Mouse (Mus musculus): ENCODE data around the gene Akt3. TPM values are rescaled to one million over a fixed set of nuclear protein-coding genes. Genes with fewer than 3 reads are reported as not detected.

The Akt3 gene
- total RNA-seq, 1 experiment, result 8.4 TPM

DNA sequence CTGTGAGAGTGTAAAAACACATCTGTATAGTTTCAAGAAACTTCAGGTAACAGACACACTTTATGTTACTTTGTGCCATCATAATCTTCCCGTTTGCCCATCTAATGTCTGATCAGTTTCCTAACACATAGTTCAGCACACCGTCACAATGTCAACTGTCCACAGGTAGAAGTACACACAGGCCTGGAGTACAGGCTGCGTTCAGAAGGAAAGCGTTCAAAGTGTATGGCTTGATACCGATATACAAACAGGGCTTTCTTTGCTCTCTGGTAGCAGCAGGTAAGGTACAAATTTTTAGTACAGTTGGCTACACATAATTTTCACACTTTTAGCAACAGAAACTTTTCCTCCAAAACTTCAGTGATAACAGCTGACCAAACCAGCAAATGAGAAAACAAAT, 238.3 kb downstream of the Akt3 start:
- Histone ChIP-seq H3K9me3 (ENCODE audit: control insufficient read depth, insufficient read depth, low read depth, low read length) (no peaks in the 10 kb centered on the region), H3K9ac (ENCODE audit: insufficient read depth, low read depth, low read length, poor library complexity, severe bottlenecking) (no peak overlapping the region), H3K36me3 (ENCODE audit: control insufficient read depth, insufficient read depth, low read length, poor library complexity, severe bottlenecking) (no peaks in the 10 kb centered on the region), H3K4me3 (ENCODE audit: insufficient read depth in 1 of 2, low read depth in 1 of 2, low read length in 2 of 2, poor library complexity in 1 of 2, severe bottlenecking in 1 of 2) (no peak overlapping the region), H3K4me1 (ENCODE audit: control insufficient read depth in 2 of 2, insufficient read depth in 2 of 2, low read length in 2 of 2, poor library complexity in 1 of 2) (no peaks in the 10 kb centered on the region), H3K27ac (ENCODE audit: insufficient read depth, low read depth, low read length, poor library complexity, severe bottlenecking) (no peak overlapping the region)
- TF ChIP-seq CHD2 (IDR thresholded peaks at IDR 0.05; ENCODE audit: low read depth, low read length) (no peak), MAFK (IDR thresholded peaks at IDR 0.05; ENCODE audit: insufficient read depth, low read depth, low read length) (no peak), ZC3H11A (IDR thresholded peaks at IDR 0.05; ENCODE audit: borderline replicate concordance, low read depth, low read length) (no peak), HCFC1 (IDR thresholded peaks at IDR 0.05; ENCODE audit: borderline replicate concordance, insufficient read depth, low read length) (no peak)
- in situ Hi-C loops (cut with MboI; ENCODE audit: low sequenced_read_pairs in 2 of 2, unreplicated experiment in 2 of 2), result no loop called here
- no peak for DNase-seq (ENCODE audit: low read depth, low spot score)

DNA sequence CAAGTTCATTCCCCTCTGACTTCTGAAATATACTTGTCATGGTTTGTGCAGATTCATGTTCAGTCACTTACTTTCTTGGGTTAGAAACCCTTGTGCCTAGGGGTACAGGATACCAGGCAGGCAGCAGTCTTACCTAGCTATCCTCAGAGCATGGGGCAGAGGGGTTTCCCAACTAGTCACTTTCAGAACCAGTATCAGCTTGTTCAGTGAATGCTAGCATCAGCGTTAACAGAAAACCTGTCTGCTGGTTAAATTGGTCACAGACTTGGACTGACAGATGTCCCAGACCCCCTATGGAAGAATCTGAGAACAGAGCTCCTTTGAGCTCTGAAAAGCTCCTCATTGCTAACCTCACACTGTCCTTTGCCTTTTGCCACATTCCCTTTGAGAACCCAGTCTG, 239.3 kb downstream of the Akt3 start:
- no peak for DNase-seq (ENCODE audit: low read depth, low spot score)
- Histone ChIP-seq H3K36me3 (ENCODE audit: control insufficient read depth, insufficient read depth, low read length, poor library complexity, severe bottlenecking) (no peaks in the 10 kb centered on the region), H3K27ac (ENCODE audit: insufficient read depth, low read depth, low read length, poor library complexity, severe bottlenecking) (no peak overlapping the region), H3K9ac (ENCODE audit: insufficient read depth, low read depth, low read length, poor library complexity, severe bottlenecking) (no peak overlapping the region), H3K9me3 (ENCODE audit: control insufficient read depth, insufficient read depth, low read depth, low read length) (no peaks in the 10 kb centered on the region), H3K4me3 (ENCODE audit: insufficient read depth in 1 of 2, low read depth in 1 of 2, low read length in 2 of 2, poor library complexity in 1 of 2, severe bottlenecking in 1 of 2) (no peak overlapping the region), H3K4me1 (ENCODE audit: control insufficient read depth in 2 of 2, insufficient read depth in 2 of 2, low read length in 2 of 2, poor library complexity in 1 of 2) (no peaks in the 10 kb centered on the region)
- in situ Hi-C loops (cut with MboI; ENCODE audit: low sequenced_read_pairs in 2 of 2, unreplicated experiment in 2 of 2), result no loop called here
- TF ChIP-seq CHD2 (IDR thresholded peaks at IDR 0.05; ENCODE audit: low read depth, low read length) (no peak), ZNF384 (IDR thresholded peaks at IDR 0.05; ENCODE audit: low read depth, low read length) (no peak), ZC3H11A (IDR thresholded peaks at IDR 0.05; ENCODE audit: borderline replicate concordance, low read depth, low read length) (no peak), HCFC1 (IDR thresholded peaks at IDR 0.05; ENCODE audit: borderline replicate concordance, insufficient read depth, low read length) (no peak), MAFK (IDR thresholded peaks at IDR 0.05; ENCODE audit: insufficient read depth, low read depth, low read length) (no peak)

DNA sequence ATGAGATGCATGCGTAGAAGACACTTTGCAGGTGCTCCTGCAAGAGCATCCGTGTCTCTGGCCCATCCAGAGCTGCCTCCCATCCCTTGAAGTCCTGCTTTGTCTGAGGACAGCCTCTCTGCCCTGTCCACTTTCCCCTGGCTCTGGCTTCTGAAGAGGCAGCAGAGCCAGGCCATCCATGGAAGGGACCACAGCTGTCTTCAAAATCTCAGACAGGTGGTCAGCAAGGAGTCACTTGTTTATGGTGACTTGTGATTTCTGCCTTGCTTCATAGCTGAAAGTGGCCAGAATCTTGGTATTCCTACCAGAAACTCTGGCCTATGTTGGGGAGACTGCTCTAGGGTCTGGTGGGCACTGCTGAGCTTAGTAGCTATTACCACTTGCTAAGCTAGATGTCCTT, 241.3 kb downstream of the Akt3 start:
- Histone ChIP-seq H3K9me3 (ENCODE audit: control insufficient read depth, insufficient read depth, low read depth, low read length) (no peaks in the 10 kb centered on the region), H3K9ac (ENCODE audit: insufficient read depth, low read depth, low read length, poor library complexity, severe bottlenecking) (no peak overlapping the region), H3K27ac (ENCODE audit: insufficient read depth, low read depth, low read length, poor library complexity, severe bottlenecking) (no peak overlapping the region), H3K4me3 (ENCODE audit: insufficient read depth in 1 of 2, low read depth in 1 of 2, low read length in 2 of 2, poor library complexity in 1 of 2, severe bottlenecking in 1 of 2) (no peak overlapping the region), H3K4me1 (ENCODE audit: control insufficient read depth in 2 of 2, insufficient read depth in 2 of 2, low read length in 2 of 2, poor library complexity in 1 of 2) (no peaks in the 10 kb centered on the region), H3K36me3 (ENCODE audit: control insufficient read depth, insufficient read depth, low read length, poor library complexity, severe bottlenecking) (no peaks in the 10 kb centered on the region)
- DNase-seq (ENCODE audit: low read depth, low spot score), result no peak
- in situ Hi-C loops (cut with MboI; ENCODE audit: low sequenced_read_pairs in 2 of 2, unreplicated experiment in 2 of 2), result no loop called here
- TF ChIP-seq HCFC1 (IDR thresholded peaks at IDR 0.05; ENCODE audit: borderline replicate concordance, insufficient read depth, low read length), result no peak
- TF ChIP-seq CHD2 (IDR thresholded peaks at IDR 0.05; ENCODE audit: low read depth, low read length), result no peak
- TF ChIP-seq ZNF384 (IDR thresholded peaks at IDR 0.05; ENCODE audit: low read depth, low read length), result no peak
- TF ChIP-seq ZC3H11A (IDR thresholded peaks at IDR 0.05; ENCODE audit: borderline replicate concordance, low read depth, low read length), result no peak
- no peak for TF ChIP-seq MAFK (IDR thresholded peaks at IDR 0.05; ENCODE audit: insufficient read depth, low read depth, low read length)

DNA sequence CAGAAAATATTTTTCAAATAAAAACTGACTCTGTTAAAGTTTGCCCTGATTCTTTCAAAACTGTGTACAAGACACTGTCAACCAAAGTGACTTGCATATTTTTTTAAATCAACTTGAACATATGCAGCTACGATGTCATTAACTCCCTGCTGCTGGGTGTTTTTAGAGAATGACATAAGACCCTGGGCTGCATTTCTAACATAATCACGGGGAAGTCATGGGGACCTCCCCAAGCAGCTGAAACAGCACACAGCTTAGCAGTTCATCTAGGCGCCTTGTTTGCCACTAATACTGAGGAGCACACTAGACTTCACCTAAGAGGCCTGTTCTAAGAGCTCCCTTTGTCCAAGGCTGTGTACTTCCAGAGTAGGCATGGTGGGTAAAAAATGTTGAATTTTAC, 242.1 kb downstream of the Akt3 start:
- H3K9me3 ChIP-seq (ENCODE audit: control insufficient read depth, insufficient read depth, low read depth, low read length), result no peaks in the 10 kb centered on the region
- no peak for DNase-seq (ENCODE audit: low read depth, low spot score)
- H3K9ac ChIP-seq (ENCODE audit: insufficient read depth, low read depth, low read length, poor library complexity, severe bottlenecking), result no peak overlapping the region
- no peaks in the 10 kb centered on the region for H3K4me1 ChIP-seq (ENCODE audit: control insufficient read depth in 2 of 2, insufficient read depth in 2 of 2, low read length in 2 of 2, poor library complexity in 1 of 2)
- H3K36me3 ChIP-seq (ENCODE audit: control insufficient read depth, insufficient read depth, low read length, poor library complexity, severe bottlenecking), result no peaks in the 10 kb centered on the region
- no peak overlapping the region for H3K27ac ChIP-seq (ENCODE audit: insufficient read depth, low read depth, low read length, poor library complexity, severe bottlenecking)
- in situ Hi-C loops (cut with MboI; ENCODE audit: low sequenced_read_pairs in 2 of 2, unreplicated experiment in 2 of 2), result no loop called here
- TF ChIP-seq HCFC1 (IDR thresholded peaks at IDR 0.05; ENCODE audit: borderline replicate concordance, insufficient read depth, low read length), result no peak
- no peak for TF ChIP-seq ZC3H11A (IDR thresholded peaks at IDR 0.05; ENCODE audit: borderline replicate concordance, low read depth, low read length)
- no peak for TF ChIP-seq ZNF384 (IDR thresholded peaks at IDR 0.05; ENCODE audit: low read depth, low read length)
- no peak for TF ChIP-seq CHD2 (IDR thresholded peaks at IDR 0.05; ENCODE audit: low read depth, low read length)
- TF ChIP-seq MAFK (IDR thresholded peaks at IDR 0.05; ENCODE audit: insufficient read depth, low read depth, low read length), result no peak
- no peak overlapping the region for H3K4me3 ChIP-seq (ENCODE audit: insufficient read depth in 1 of 2, low read depth in 1 of 2, low read length in 2 of 2, poor library complexity in 1 of 2, severe bottlenecking in 1 of 2)

DNA sequence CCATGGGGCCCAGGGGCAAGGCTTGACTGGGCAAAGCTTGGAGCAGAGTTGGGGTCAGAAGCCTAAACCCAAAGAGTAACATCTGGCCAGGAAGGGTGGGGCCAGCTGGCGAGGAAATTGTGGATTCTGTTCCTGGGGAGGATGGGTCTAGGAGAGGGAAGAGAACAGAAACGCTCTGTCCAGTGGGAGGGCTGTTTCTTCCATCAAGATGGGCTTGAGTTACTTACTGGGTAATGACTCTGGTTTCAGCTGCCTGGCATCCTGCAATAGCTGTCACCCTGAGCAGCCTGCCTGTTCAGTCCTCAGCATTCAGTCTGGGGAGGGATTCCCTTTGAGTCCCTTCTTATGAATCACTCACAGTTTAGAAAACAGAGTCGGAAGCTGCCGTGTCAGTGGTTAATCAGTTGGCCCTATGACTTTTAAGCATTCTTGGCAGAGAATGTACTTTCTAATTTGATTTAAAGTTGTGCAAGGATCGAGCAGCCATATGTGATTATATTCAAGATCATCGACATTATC, 243.0 kb downstream of the Akt3 start:
- Histone ChIP-seq H3K4me1 (ENCODE audit: control insufficient read depth in 2 of 2, insufficient read depth in 2 of 2, low read length in 2 of 2, poor library complexity in 1 of 2) (no peaks in the 10 kb centered on the region), H3K27ac (ENCODE audit: insufficient read depth, low read depth, low read length, poor library complexity, severe bottlenecking) (no peak overlapping the region; the same call in 1 of the 2 replicates), H3K9me3 (ENCODE audit: control insufficient read depth, insufficient read depth, low read depth, low read length) (no peaks in the 10 kb centered on the region), H3K4me3 (ENCODE audit: insufficient read depth in 1 of 2, low read depth in 1 of 2, low read length in 2 of 2, poor library complexity in 1 of 2, severe bottlenecking in 1 of 2) (no peak overlapping the region), H3K36me3 (ENCODE audit: control insufficient read depth, insufficient read depth, low read length, poor library complexity, severe bottlenecking) (no peaks in the 10 kb centered on the region), H3K9ac (ENCODE audit: insufficient read depth, low read depth, low read length, poor library complexity, severe bottlenecking) (no peak overlapping the region)
- TF ChIP-seq MAFK (IDR thresholded peaks at IDR 0.05; ENCODE audit: insufficient read depth, low read depth, low read length), result no peak
- no peak for TF ChIP-seq ZC3H11A (IDR thresholded peaks at IDR 0.05; ENCODE audit: borderline replicate concordance, low read depth, low read length)
- no peak for TF ChIP-seq ZNF384 (IDR thresholded peaks at IDR 0.05; ENCODE audit: low read depth, low read length)
- no peak for TF ChIP-seq HCFC1 (IDR thresholded peaks at IDR 0.05; ENCODE audit: borderline replicate concordance, insufficient read depth, low read length)
- no peak for TF ChIP-seq CHD2 (IDR thresholded peaks at IDR 0.05; ENCODE audit: low read depth, low read length)
- DNase-seq (ENCODE audit: low read depth, low spot score), result no peak
- in situ Hi-C loops (cut with MboI; ENCODE audit: low sequenced_read_pairs in 2 of 2, unreplicated experiment in 2 of 2), result no loop called here
